Mouse (Mus musculus) adipocyte (in vitro differentiated cells): ENCODE measurements around the gene Klhl12.
"Not testable (repeated sequence)": the region's sequence is repeated elsewhere in the genome, so short reads cannot be mapped to it uniquely, and the experiment has no call there.

Source experiments
- DNase-seq: peaks from one replicate; pipeline ENCODE4 v3.0.0-alpha.2; 2016; ENCODE audit warnings: low spot score

The Klhl12 gene

GRCm38 (mm10) chr1:134454904-134455824 lies at the start of gene Klhl12:
Gene Klhl12, plus strand, starts transcription at chr1:134455531.
- DNase-seq: peak; percentile 78

- DNase-seq: no peak
Measured at GRCm38 (mm10) chr1:134406414-134406771, 48.9 kb upstream of the Klhl12 start.

GRCm38 (mm10) chr1:134408080-134408479 lies 47.3 kb upstream of the Klhl12 start:
- DNase-seq: no peak

GRCm38 (mm10) chr1:134411706-134412629 lies 43.4 kb upstream of the Klhl12 start:
- DNase-seq: no peak

GRCm38 (mm10) chr1:134414038-134414437 lies 41.3 kb upstream of the Klhl12 start:
- DNase-seq: no peak

- no peak for DNase-seq
Measured at GRCm38 (mm10) chr1:134414501-134415167, 40.7 kb upstream of the Klhl12 start.

GRCm38 (mm10) chr1:134415168-134415831 lies 40.0 kb upstream of the Klhl12 start, which contains the start of gene Adipor1:
Gene Adipor1, plus strand, starts transcription at chr1:134415378.
- peak; percentile 96 for DNase-seq

GRCm38 (mm10) chr1:134418414-134418975 lies 36.8 kb upstream of the Klhl12 start:
- no peak for DNase-seq

- no peak for DNase-seq
Measured at GRCm38 (mm10) chr1:134419176-134419575, 36.2 kb upstream of the Klhl12 start.

- DNase-seq: peak; percentile 68
Measured at GRCm38 (mm10) chr1:134419751-134420458, 35.4 kb upstream of the Klhl12 start.

GRCm38 (mm10) chr1:134423911-134424310 lies 31.4 kb upstream of the Klhl12 start:
- no peak for DNase-seq

- no peak for DNase-seq
Measured at GRCm38 (mm10) chr1:134426289-134426688, 29.0 kb upstream of the Klhl12 start.

- no peak for DNase-seq
Measured at GRCm38 (mm10) chr1:134433002-134433401, 22.3 kb upstream of the Klhl12 start.

GRCm38 (mm10) chr1:134433473-134433872 lies 21.9 kb upstream of the Klhl12 start:
- no peak for DNase-seq

- DNase-seq: no peak
Measured at GRCm38 (mm10) chr1:134435414-134435813, 19.9 kb upstream of the Klhl12 start.

- DNase-seq: no peak
Measured at GRCm38 (mm10) chr1:134440437-134440836, 14.9 kb upstream of the Klhl12 start.

GRCm38 (mm10) chr1:134441737-134442136 lies 13.6 kb upstream of the Klhl12 start:
- DNase-seq: not testable (repeated sequence)

- DNase-seq: no peak
Measured at GRCm38 (mm10) chr1:134442394-134442793, 12.9 kb upstream of the Klhl12 start.

- DNase-seq: not testable (repeated sequence)
Measured at GRCm38 (mm10) chr1:134443288-134443687, 12.0 kb upstream of the Klhl12 start.

- DNase-seq: peak; percentile 33
Measured at GRCm38 (mm10) chr1:134445418-134445817, 9.9 kb upstream of the Klhl12 start.
